Mouse (Mus musculus) ES-Bruce4 (cell line): Measurements from ENCODE around the gene Pde1a. TPM values are rescaled to one million over a fixed set of nuclear protein-coding genes. Genes with fewer than 3 reads are reported as not detected.

Experiments
- H3K27ac ChIP-seq: 2 replicates; pipeline ENCODE4 v1.5.1; 2012; ENCODE audit warnings: low read length, inconsistent platforms; ENCODE audit not compliant: insufficient read depth
- H3K27me3 ChIP-seq: 2 replicates; pipeline ENCODE4 v1.6.1; 2012; ENCODE audit warnings: mild to moderate bottlenecking, low read length, inconsistent platforms; ENCODE audit not compliant: control insufficient read depth, poor library complexity, insufficient read depth, severe bottlenecking
- H3K36me3 ChIP-seq: 2 replicates; pipeline ENCODE4 v1.6.1; 2012; ENCODE audit warnings: inconsistent platforms, mild to moderate bottlenecking, low read length, moderate library complexity; ENCODE audit not compliant: control insufficient read depth, poor library complexity, insufficient read depth, severe bottlenecking
- H3K4me1 ChIP-seq: one replicate; pipeline ENCODE4 v1.8.1; 2011; ENCODE audit warnings: low read length; ENCODE audit not compliant: control insufficient read depth, insufficient read depth
- H3K4me3 ChIP-seq: 2 replicates; pipeline ENCODE4 v1.5.1; 2011; ENCODE audit warnings: low read depth, mild to moderate bottlenecking, low read length
- H3K9ac ChIP-seq: 2 replicates; pipeline ENCODE4 v1.6.1; 2012; ENCODE audit warnings: low read depth, mild to moderate bottlenecking, inconsistent platforms; ENCODE audit not compliant: poor library complexity, severe bottlenecking
- H3K9me3 ChIP-seq: replicated peaks from 2 replicates; pipeline ENCODE4 v1.6.1; 2012; ENCODE audit warnings: mild to moderate bottlenecking, low read length, inconsistent platforms; ENCODE audit not compliant: control insufficient read depth, poor library complexity, insufficient read depth, severe bottlenecking
- CTCF ChIP-seq: IDR thresholded peaks from one replicate; pipeline ENCODE4 v1.8.1; 2011; ENCODE audit warnings: low read depth, low read length
- EP300 ChIP-seq: IDR thresholded peaks from 2 replicates; pipeline ENCODE4 v1.6.1; 2011; ENCODE audit warnings: low read depth, low read length; ENCODE audit not compliant: insufficient read depth
- POLR2A ChIP-seq: IDR thresholded peaks from one replicate; pipeline ENCODE4 v1.8.1; 2011; ENCODE audit warnings: low read length; ENCODE audit not compliant: insufficient read depth
- polyA plus RNA-seq: library from polyadenylated mRNA; stranded (reverse); fragments of >200 nt; gene quantifications from 2 replicates; pipeline ENCODE4 v1.2.4, GENCODE M21; 2011; ENCODE audit warnings: low read depth; ENCODE audit not compliant: missing spikeins, insufficient read depth, insufficient read length

Gene Pde1a
- polyA plus RNA-seq, 1 experiment = 2.1 TPM

GRCm38 (mm10) chr2:80150019-80150418, 20.8 kb upstream of the Pde1a start:
- Histone ChIP-seq H3K36me3 (no peaks in the 10 kb centered on the region), H3K9ac (no peak overlapping the region), H3K4me3 (no peak overlapping the region), H3K27ac (no peak overlapping the region), H3K9me3 (no peaks in the 10 kb centered on the region), H3K4me1 (no peaks in the 10 kb centered on the region), H3K27me3 (no peaks in the 10 kb centered on the region)
- no peak for TF ChIP-seq POLR2A
- TF ChIP-seq EP300 = no peak
- TF ChIP-seq CTCF = no peak

- Histone ChIP-seq H3K9ac (no peak overlapping the region), H3K27ac (no peak overlapping the region), H3K9me3 (no peaks in the 10 kb centered on the region), H3K4me1 (no peaks in the 10 kb centered on the region), H3K36me3 (no peaks in the 10 kb centered on the region), H3K27me3 (no peaks in the 10 kb centered on the region), H3K4me3 (no peak overlapping the region)
- TF ChIP-seq EP300 = no peak
- no peak for TF ChIP-seq CTCF
- TF ChIP-seq POLR2A = no peak
Observed at GRCm38 (mm10) chr2:80149332-80149731, 20.1 kb upstream of the Pde1a start.

GRCm38 (mm10) chr2:80135076-80135475, 5.8 kb upstream of the Pde1a start:
- no peaks in the 10 kb centered on the region for H3K27me3 ChIP-seq
- no peaks in the 10 kb centered on the region for H3K36me3 ChIP-seq
- H3K27ac ChIP-seq = no peak overlapping the region
- no peaks in the 10 kb centered on the region for H3K9me3 ChIP-seq
- H3K4me3 ChIP-seq = no peak overlapping the region
- no peak for TF ChIP-seq EP300
- TF ChIP-seq POLR2A = no peak
- no peak for TF ChIP-seq CTCF
- H3K4me1 ChIP-seq = no peaks in the 10 kb centered on the region
- no peak overlapping the region for H3K9ac ChIP-seq

- TF ChIP-seq CTCF (no peak), EP300 (no peak), POLR2A (no peak)
- H3K4me1 ChIP-seq = no peaks in the 10 kb centered on the region
- no peak overlapping the region for H3K9ac ChIP-seq
- H3K4me3 ChIP-seq = no peak overlapping the region
- no peaks in the 10 kb centered on the region for H3K9me3 ChIP-seq
- H3K27ac ChIP-seq = no peak overlapping the region
- no peaks in the 10 kb centered on the region for H3K27me3 ChIP-seq
- no peaks in the 10 kb centered on the region for H3K36me3 ChIP-seq
Observed at GRCm38 (mm10) chr2:80132677-80133076, 3.4 kb upstream of the Pde1a start.

GRCm38 (mm10) chr2:80126663-80127062, 2.6 kb downstream of the Pde1a start:
- no peaks in the 10 kb centered on the region for H3K4me1 ChIP-seq
- H3K4me3 ChIP-seq = no peak overlapping the region
- no peaks in the 10 kb centered on the region for H3K9me3 ChIP-seq
- TF ChIP-seq EP300 (no peak), CTCF (no peak), POLR2A (no peak)
- H3K9ac ChIP-seq = no peak overlapping the region
- no peaks in the 10 kb centered on the region for H3K27me3 ChIP-seq
- no peaks in the 10 kb centered on the region for H3K36me3 ChIP-seq
- H3K27ac ChIP-seq = no peak overlapping the region

GRCm38 (mm10) chr2:80086891-80087290, 42.4 kb downstream of the Pde1a start:
- Histone ChIP-seq H3K27me3 (no peaks in the 10 kb centered on the region), H3K27ac (no peak overlapping the region), H3K9ac (no peak overlapping the region), H3K4me1 (no peaks in the 10 kb centered on the region), H3K36me3 (no peaks in the 10 kb centered on the region), H3K9me3 (no peaks in the 10 kb centered on the region), H3K4me3 (no peak overlapping the region)
- TF ChIP-seq CTCF = no peak
- TF ChIP-seq EP300 = no peak
- TF ChIP-seq POLR2A = no peak
